Mouse (Mus musculus): ENCODE measurements at regions not wholly inside any gene's neighbourhood (a gene's known extent, or its start where the extent isn't known, plus 50 kb on each side); places are given as distances from the start of the nearest gene placed in this dataset.

DNA sequence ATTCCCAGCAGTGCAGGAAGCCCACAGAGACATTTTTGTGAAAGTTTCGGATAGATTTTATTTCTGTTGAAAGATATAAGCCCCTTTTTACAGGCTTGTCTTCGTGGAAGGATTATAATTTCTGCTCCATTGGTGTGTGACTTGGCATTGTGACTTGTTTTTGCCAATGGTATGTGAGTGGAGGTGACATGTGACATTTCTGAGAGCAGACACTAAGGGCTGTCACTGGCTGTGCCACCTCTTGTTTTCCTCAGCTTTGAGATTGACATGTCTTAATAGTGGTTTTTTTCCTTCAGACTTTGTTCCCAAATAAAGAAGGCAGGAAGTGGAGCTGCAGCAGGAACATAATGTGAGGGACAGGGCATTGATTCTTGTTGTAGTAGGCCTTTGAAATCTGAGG, 174.9 kb upstream of the Tle4 start:
- ATAC-seq, result no peak

DNA sequence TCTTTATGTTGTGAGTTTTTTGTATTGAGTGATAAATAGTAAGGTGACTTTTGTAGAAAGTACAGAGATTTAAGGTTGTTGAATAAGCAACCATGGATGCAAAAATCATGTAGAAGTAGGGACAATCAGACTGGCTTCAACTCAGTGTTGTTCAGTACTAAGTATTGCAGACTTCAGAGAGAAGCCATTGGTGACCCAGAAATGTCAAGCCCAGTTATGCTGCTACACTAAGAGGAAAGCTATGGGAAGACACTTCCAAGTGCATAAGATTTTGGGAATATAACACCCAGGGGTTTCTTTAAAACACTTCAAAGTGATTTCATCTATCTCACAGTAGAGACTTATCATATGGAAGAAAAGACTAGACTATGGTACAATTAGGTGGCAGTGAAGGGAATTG, 154.8 kb upstream of the Tle4 start:
- no peak for ATAC-seq

DNA sequence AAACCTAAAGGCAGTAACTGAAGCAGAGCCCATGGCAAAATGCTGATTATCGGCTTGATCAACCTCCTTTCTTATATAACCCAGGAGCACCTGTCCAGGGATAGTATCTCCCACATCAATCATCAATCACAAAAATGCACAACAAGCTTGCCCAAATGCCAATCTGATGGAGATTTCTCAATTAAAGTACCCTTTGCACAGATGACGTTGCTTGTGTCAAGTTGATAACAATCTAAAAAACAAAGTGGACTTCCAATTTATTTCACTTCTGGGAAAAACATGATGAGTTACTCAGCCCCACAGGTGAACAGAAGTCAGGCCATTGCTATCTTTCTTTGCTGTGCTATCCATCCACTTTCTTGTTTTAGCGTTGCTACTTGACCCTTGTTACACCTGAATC, 144.5 kb upstream of the Tle4 start:
- ATAC-seq, result no peak

- ATAC-seq, result no peak
Observed at GRCm38 (mm10) chr19:14740936-14741335, 143.1 kb upstream of the Tle4 start.

- no peak for ATAC-seq
Observed at GRCm38 (mm10) chr19:14740139-14740538, 142.3 kb upstream of the Tle4 start.

GRCm38 (mm10) chr19:14736514-14736913, 138.7 kb upstream of the Tle4 start:
- ATAC-seq, result no peak

DNA sequence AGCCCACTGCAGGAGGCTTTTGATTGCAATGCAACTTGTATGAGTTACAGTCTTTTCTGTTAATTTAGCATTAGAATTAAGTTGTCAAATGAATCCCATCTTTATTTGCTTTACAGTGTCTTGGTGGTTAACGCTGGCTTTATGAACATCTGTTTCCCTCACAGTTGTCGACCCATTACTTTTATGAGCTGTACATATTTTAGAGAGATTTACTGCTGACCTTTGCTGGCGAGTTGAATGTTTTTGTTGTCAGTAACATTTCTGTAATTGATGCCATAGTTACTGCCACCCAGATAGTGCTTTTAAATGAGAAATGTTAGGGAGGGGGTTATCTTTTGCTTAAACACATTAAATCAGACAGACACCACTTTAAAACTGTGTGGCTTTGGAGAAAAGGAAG, 127.5 kb upstream of the Tle4 start:
- ATAC-seq, result no peak

GRCm38 (mm10) chr19:14724637-14725036, 126.8 kb upstream of the Tle4 start:
- ATAC-seq, result no peak

GRCm38 (mm10) chr19:14705791-14706190, 107.9 kb upstream of the Tle4 start:
- ATAC-seq, result no peak

DNA sequence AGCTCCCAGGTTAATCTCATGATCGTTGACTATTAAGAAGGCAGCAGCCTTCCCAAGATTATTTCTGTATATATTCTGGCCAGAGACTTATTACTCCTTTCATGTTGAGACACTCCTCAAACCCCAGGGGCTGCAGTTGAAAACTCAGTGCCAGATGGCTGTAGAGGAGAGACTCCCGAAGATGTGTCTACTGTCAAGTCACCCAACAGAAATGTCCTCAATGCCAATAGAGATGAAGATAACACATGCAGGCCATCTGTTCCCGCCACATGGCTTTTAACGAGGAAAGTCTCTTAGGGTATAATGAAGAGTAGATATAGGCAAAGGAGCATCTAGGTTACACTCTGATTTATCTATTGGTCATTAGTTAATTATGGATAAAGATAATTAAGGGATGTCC, 103.3 kb upstream of the Tle4 start:
- no peak for ATAC-seq

DNA sequence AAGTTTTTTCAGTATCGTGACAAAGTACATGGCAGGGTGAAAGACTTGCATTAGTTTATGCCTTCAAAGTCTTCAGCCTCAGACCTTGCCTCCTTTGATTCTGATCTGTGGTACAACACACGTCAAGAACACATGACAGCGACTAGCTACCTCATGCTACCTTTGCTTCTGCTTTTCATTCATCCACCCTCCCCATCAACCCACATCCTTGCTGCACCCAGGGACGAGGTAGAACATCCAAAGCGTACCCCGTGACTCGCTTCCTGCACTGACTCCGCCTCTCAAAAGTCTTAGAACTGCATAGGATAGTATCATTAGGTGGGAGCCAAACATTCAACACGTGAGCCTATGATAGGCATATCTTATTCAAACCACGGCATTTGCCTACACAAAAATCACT, 97.5 kb upstream of the Tle4 start:
- ATAC-seq, result peak; percentile 96

DNA sequence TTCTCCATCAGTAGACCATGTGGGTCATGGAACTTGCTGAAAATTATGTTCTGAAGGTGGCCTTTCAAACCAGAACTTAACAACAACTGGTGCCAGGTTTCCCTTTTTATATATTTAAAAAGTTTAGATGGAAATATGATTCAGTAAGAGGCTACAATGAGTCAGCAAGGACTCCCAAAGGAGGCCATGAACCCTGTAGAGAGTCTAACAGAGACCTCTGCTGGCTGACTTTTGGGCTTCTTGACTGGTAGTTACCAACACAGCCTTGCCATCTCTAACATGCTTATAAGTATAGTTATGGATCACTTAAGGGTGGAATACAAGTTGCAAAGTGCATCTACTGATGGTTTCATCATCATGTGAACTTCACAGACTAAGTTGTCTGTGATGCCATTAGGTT, 94.3 kb upstream of the Tle4 start:
- ATAC-seq, result no peak

- ATAC-seq, result no peak
Observed at GRCm38 (mm10) chr19:14685628-14686027, 87.8 kb upstream of the Tle4 start.

GRCm38 (mm10) chr19:14684669-14685068, 86.8 kb upstream of the Tle4 start:
- no peak for ATAC-seq

- no peak for ATAC-seq
Observed at GRCm38 (mm10) chr19:14681306-14681705, 83.5 kb upstream of the Tle4 start.

GRCm38 (mm10) chr19:14679776-14680175, 81.9 kb upstream of the Tle4 start:
- no peak for ATAC-seq

DNA sequence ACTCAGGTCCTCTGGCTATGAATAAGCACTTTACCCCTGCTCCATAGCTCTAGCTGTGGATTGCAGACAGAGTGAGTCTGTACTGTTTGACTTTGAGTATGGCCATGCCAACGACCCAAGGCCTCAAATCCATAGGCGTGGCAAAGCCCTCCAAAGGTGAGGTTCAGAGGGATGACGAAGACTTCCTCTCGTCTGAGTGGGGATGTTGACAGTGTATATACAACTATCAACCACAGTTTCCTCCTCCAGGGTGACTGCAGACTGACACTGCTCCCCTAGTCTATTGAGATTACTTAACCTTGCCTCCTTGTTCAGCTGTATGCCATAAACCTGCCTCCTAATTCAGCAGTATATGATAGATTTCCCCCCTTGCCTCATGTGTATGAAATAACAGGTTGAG, 80.7 kb upstream of the Tle4 start:
- no peak for ATAC-seq

DNA sequence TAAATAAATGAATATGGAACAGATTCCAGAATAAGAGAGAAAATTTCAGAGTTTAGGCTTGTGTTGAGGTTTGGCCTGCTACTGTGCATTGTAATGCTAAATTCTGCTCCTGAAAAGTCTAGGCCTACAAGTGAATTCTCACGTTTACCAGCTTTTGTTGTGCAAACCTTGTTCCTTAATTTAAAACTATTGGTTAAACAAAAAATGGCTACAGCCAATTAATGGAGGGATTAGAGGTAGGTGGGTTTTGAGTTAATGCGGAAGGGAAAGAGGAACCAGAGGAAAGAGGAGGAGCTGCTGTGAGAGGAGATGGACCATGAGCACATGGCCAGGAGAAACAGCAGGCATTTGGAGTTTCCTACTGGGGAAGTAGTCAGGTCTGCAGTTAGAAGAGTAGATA, 79.1 kb upstream of the Tle4 start:
- ATAC-seq, result no peak

- ATAC-seq, result no peak
Observed at GRCm38 (mm10) chr19:14670821-14671104, 72.9 kb upstream of the Tle4 start.

DNA sequence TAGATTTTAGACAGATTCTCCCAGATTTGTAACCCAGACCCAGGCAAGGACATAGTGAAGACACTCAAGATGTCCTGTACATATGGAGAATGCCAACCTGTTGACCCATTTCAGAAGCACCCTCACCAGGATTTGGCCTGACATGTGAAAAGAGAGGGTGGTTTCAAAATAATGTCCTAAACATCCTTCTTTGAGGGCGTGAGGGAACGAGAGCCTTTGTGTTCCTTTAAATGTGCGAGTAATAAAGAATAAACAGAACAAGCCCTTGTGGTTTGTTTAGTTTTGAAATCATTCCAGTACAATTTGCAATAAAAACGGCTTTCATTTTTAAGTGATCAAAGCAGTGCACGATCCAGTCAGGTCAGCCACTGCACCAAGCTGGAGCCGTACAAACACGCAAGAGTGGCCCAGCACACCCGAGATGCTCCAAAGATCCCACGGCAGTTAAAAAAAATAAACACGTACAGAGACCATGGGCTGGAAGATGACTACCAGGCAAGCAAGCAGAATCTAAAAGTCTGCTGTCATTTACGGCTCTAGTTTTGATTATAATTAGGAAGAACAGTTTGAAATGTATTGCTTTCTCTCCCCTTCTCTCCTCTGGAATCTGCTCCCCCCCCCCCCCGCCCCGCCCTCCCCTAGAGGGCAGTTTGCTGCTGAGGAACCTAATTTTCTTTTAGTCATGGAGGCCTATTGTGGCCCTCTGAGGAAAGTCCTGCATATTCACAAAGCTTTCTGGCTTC, 72.4 kb upstream of the Tle4 start:
- no peak for ATAC-seq

DNA sequence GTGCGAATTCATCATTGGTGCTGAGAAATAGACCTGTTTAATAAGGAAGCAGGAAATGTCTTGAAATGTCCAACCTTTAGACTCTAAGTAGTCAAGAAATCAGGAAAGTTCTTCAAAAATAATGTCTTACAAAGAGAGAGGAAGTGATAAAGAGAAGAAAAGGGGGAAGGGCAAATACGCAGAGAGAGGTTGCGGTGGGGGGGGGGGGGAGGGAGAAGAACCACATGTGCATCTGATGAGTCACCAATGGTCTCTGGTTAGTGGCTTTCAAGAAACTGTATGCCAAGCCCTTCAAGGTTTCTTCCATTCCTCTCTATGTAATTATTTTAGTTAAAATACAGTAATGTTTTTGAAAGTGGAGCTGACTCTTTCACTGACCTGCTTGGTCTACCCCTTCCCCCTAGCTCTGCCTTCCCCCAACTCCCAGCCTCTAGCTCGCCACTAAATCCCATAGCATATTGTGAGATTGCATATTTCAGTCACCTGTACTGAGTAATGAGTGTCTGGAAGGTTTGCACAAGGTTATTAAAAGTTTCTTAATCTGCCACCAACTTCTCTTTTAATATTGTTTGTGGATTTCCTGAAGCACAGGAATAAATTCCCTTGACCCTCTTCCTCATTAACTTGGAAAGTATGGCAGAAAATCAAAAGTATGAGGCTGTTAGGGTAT, 70.8 kb upstream of the Tle4 start:
- no peak for ATAC-seq

GRCm38 (mm10) chr19:14664682-14665417, 67.0 kb upstream of the Tle4 start:
- no peak for ATAC-seq

GRCm38 (mm10) chr19:14664096-14664586, 66.3 kb upstream of the Tle4 start:
- ATAC-seq, result no peak

DNA sequence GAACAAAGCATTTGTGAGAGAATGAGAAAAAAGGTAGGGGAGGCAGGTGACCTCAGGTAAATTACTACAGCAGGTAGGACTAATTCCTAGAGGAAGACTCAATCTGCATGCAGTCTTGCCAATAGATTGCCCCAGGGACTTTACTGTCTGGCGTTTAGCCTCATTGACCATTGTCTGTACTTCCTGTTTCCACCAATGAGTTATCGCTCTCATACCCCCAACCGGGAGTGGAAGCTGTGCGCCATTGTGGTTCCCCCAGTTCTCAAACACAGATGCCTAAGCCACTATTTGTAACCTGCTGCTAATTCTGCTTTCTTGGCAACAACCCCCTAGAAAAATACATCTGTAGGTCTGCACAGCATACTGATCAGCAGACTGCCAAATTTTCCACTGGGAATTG, 65.5 kb upstream of the Tle4 start:
- ATAC-seq, result no peak

Measured in CD4-positive, CD25-positive, alpha-beta regulatory T cell, adult 4 months (primary cell).